Mouse (Mus musculus): ENCODE measurements around the gene Tmem135.

Gene Tmem135

GRCm38 (mm10) chr7:89390660-89391059, 13.4 kb downstream of the Tmem135 start:
- peak; percentile 57 for DNase-seq (ENCODE audit: low spot score)

GRCm38 (mm10) chr7:89388981-89389380, 15.0 kb downstream of the Tmem135 start:
- DNase-seq (ENCODE audit: low spot score): no peak

DNA sequence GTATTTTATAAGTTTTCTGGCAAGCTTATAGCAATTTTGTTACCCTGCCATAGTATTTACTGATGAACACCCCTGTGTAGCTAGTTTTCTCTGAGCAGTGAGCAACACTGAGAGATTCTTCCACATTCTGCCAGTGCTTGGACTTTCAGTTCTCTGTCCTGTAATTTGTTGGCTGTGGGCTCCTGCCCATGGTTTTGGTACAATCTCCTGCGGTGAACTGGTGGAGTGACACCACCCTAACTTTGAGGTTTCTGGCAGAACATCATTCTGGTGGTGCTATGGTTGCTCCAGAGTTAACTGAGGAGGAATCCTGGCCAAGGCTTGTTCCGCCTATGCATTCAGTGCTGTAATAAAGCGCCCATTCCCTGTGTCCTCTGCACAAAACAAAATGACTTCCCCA, 21.1 kb downstream of the Tmem135 start:
- no peak for DNase-seq (ENCODE audit: low spot score)

DNA sequence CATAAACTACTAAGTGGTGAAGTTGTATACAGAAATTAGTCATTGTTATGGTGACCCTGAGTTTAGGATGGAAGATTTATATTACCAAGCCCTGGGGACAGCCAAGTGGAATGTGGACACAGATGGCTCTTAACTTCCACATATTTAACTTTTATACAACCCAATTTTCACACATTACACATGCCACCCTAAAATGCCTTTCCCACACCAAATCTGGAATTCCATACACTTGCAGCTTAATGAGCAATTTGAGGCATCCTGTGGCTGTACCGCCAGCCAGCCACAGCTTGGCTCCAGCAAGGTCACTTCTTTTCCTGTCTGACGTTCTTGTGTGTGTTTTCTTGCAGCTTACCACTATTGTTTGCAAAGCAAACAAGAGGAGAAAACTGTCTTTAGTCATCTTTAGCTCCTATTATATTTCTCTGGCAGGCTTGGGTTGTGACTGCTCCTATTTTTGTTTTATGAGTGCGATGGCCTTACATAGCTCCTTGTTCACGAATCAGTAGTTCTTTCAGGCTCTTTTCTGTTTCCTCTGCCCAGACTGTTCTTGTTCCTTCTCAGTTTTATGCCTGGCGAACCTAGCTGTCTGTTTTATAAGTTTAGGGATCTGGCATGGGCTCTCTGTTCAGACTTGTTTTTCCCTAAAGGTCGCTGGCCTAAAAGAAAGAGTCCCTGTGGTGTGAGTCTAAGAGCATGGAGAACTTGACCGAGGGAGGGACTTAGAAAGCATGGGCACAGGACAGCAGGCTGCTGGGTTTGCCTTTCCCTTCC, 22.9 kb downstream of the Tmem135 start:
- no peak for DNase-seq (ENCODE audit: low spot score)

GRCm38 (mm10) chr7:89371623-89372295, 32.3 kb downstream of the Tmem135 start:
- DNase-seq (ENCODE audit: low spot score): no peak

GRCm38 (mm10) chr7:89370917-89371316, 33.1 kb downstream of the Tmem135 start:
- DNase-seq (ENCODE audit: low spot score): peak; percentile 38

DNA sequence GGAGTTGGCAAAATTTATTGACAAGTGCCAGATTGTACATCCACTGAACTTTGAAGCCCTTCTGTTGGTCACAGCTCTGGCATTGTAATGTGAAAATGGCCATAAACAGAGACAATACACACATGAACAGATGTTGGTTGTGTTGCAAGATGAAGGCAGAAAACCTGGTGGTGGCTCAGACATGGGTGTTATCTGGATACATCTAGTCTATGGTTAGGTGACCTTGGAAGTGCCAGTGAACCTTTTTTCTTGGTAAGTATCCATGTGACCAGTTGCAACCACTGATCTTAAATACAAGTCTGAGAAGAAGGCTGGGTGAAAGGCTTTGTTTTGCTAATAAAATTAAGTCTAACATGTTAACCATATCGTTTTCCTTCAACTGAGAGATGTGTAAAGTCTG, 33.9 kb downstream of the Tmem135 start:
- DNase-seq (ENCODE audit: low spot score): no peak

- peak; percentile 69 for DNase-seq (ENCODE audit: low spot score)
Measured at GRCm38 (mm10) chr7:89367643-89368042, 36.4 kb downstream of the Tmem135 start.

- DNase-seq (ENCODE audit: low spot score): no peak
Measured at GRCm38 (mm10) chr7:89365135-89365880, 38.7 kb downstream of the Tmem135 start.

GRCm38 (mm10) chr7:89363975-89364374, 40.0 kb downstream of the Tmem135 start:
- no peak for DNase-seq (ENCODE audit: low spot score)

DNA sequence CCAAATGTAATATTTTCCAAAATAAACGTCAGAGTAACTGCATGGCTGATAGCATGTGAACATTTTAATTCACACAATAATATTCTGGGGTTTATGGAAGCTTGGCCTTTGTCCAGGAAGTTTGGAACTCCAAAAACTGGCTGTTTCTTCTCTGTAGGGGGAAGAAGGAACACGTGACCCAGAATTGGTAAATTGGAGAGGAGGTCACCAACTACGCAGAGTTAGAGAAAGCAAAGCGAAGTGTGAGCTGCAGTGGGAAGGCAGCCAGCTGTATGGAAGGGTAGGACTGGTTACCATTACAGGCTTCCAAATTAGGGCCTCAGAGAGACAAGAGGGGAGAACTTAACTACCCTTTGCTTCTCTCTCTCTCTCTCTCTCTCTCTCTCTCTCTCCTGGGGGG, 47.7 kb downstream of the Tmem135 start:
- DNase-seq (ENCODE audit: low spot score): no peak

GRCm38 (mm10) chr7:89355519-89356255, 48.3 kb downstream of the Tmem135 start:
- DNase-seq (ENCODE audit: low spot score): peak; percentile 32

GRCm38 (mm10) chr7:89342021-89342420, 62.0 kb downstream of the Tmem135 start:
- DNase-seq (ENCODE audit: low spot score): no peak

DNA sequence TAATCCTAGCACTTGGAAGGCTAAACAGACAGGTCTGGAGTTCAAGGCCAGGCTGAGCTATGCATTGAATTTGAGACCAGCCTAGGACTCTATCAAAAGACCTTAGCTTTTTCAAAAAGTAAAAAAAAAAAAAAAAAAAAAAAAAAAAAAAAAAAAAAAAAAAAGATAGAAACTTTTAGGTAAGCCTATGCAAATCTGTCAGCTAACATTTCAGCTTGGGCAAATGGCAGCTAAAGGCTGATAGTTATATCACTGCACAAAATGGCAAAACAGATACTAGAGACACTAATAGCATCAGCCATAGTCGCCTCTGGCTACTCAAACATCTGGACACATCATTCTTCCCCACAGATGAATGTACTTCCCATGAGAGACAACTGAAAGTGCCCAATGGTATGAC, 64.2 kb downstream of the Tmem135 start:
- DNase-seq (ENCODE audit: low spot score): no peak

DNA sequence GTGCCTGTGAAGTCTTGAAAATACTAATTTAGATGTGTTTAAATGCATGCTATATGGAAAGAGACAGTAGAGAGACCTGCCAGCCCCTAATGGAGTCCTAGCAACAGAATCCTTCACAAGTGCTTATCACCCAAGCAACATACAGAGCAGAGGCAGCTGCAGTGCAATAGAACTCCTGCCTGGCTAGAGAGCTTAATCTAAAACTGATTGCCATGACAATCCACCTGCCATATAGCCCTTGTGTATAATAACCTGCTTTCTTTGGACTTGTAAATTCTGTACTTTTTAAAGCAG, 64.9 kb downstream of the Tmem135 start:
- DNase-seq (ENCODE audit: low spot score): no peak

DNA sequence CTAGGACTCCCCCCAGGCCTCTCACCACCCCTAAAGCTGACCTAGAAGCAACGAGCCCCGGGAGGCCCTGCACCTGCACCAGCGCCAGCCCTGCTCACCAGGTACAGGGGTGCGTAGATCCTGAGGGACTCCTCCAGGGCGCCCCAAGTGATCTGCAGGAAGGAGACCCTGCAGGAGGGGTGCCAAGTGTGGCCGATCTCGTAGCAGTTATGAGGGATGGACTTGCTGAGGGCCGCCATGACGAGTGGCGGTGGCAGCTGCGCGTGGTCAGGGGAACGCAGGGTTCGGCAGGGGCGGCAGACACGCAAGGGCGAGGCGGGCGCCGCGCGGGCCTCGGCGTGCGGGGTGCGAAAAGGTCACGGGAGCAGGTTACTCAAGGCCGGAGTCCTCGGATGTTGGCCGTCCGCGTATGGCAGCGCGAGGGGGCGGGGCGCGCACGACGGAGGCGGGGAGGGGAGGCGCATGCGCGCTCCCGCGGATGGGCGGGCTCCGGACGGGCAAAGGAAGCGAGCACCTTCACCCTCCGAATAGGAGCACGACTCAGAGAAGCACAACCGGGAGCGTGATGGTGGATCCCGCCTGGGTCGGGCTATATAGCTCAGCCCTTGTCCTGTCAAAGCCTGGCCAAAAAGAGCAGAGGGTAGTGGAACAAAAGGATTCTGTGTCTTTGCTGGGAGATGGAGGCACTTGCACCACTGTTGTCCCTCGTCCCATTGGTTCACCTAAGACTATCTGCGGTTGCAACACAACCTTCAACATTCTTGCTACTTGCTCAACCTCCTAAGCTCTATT, 65.5 kb downstream of the Tmem135 start:
- DNase-seq (ENCODE audit: low spot score): peak; percentile 86

GRCm38 (mm10) chr7:89337711-89338349, 66.2 kb downstream of the Tmem135 start:
- no peak for DNase-seq (ENCODE audit: low spot score)

GRCm38 (mm10) chr7:89336434-89336833, 67.6 kb downstream of the Tmem135 start:
- no peak for DNase-seq (ENCODE audit: low spot score)

DNA sequence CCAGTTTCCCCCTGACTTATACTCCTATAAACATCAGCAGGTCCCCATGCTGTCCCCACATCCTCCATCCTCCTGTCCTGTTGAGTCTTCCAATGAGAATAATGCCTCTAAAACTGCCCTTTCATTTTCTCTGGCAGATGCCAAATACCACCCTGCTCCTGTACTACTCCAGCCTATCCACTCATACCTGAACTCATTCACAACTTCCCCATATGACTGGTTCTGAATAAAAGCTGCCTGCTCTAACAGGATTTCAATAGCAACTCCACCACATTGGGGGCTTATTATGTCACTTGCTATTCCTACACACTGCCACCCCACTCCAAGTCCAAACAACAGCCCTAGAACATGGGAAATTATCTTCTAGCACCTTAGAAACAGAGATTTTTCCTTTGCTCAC, 68.7 kb downstream of the Tmem135 start:
- DNase-seq (ENCODE audit: low spot score): no peak

- DNase-seq (ENCODE audit: low spot score): no peak
Measured at GRCm38 (mm10) chr7:89329896-89330295, 74.1 kb downstream of the Tmem135 start.

DNA sequence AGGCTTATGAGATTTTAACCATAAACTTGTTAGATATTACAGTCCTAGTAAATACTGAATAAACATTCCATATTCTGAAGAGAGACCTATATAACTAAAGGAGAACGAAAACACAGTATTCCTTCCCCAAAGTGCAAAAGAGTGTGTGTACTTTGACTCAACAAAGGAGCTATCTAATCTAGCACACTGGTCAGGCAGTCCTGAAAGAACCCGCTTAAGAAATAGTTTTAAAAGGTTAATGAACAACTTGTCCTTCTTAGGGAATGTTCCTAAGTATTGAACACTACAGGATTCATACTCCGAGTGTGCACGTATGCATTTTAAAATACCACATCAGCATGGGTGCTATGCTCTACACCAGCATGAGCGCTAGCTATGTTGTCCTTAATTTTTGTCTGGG, 76.3 kb downstream of the Tmem135 start:
- DNase-seq (ENCODE audit: low spot score): no peak
